Mouse (Mus musculus): ENCODE data around the gene Olfr857. TPM values are rescaled to one million over a fixed set of nuclear protein-coding genes. Genes with fewer than 3 reads are reported as not detected.
"Not testable (repeated sequence)": the region's sequence is repeated elsewhere in the genome, so short reads cannot be mapped to it uniquely, and the experiment has no call there.

Gene Olfr857
- total RNA-seq (2021), result not detected
- long read RNA-seq, experiment 1, result 0 reads
- long read RNA-seq, experiment 2, result 0 reads

DNA sequence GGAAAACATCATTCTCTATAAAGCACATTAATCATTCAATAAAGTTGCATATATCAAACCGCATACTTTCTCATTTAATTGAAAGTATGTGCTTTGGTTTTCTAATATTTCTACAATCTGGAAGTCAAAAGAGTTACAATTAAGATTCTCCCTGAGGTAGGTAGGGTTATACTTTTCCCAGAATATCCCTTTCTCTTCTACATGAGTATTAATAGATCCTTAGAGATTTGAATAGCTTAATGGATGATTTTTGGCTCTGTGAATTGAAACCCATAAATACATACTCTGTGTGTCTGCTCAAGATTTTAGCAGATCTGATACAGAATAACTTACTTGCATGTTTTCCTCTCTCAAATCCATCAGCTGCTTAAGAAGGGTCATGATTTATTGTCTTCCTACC is at the start of gene Olfr857:
Olfr857 (plus strand) TSS at position 301 of the 400 bp plus-strand sequence.
- no peak for DNase-seq

- no peak for DNase-seq
These were observed 19.0 kb upstream of the Olfr857 start for GRCm38 (mm10) chr9:19690281-19690680.

DNA sequence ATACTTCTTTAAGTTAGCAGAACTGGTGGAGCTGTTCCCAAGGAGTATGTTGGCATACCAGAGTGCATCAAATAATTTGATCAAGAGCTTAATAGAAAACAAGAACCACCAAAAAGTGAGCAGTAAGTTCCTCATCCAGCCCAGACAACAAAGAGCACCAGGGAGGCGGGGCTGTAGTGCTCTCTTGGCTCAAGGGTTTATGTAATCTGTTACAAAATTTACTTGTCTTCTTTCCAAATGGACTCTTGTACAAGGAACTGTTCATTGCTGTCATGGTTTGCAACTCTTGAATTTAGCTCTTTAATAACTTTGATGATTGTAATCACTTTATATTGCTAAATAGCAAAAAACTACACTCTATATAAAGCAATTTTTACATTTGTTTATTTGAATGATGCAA is 17.8 kb upstream of the Olfr857 start:
- no peak for DNase-seq

DNA sequence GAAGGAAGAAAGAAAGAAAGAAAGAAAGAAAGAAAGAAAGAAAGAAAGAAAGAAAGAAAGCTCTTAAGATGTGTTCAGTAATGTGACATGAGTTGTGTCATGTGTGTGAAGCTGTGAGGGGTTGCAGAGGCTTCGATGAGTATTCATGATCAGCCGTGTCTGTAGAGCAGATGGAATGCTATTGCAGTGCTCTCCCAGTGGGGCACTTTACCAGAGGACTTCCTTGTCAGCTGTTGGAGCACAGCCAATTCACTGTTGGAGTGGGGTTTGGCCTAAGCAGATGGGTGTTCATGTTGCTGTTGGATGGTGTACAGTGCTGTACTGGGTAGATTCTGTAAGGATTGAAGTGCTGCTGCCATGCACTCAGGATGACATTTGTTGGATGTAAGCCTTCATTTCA is 16.8 kb upstream of the Olfr857 start:
- no peak for DNase-seq

GRCm38 (mm10) chr9:19694285-19694684 is 14.9 kb upstream of the Olfr857 start:
- not testable (repeated sequence) for DNase-seq

DNA sequence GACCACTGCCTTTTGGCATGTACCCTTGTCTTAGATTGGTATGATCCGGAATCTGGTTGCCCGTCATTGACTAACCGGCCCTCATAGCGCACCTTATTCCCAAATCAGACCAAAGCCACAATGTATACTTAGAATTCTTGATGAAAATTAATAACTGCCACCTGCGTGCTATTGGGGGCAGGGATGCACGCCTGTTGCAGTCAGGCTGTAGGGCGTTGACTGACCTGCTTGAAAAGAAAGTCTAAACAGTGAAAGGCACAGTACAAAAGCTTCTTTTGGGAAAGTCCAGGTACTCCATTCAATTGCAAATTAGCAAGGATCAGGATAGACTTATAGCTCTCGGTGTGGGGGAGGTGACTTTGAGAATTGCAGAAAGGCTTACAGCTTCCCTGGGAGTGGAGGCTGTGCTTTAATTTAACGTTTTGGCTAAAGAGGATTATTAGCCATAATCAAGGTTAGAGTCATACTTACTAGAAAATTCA is 14.3 kb upstream of the Olfr857 start:
- not testable (repeated sequence) for DNase-seq

DNA sequence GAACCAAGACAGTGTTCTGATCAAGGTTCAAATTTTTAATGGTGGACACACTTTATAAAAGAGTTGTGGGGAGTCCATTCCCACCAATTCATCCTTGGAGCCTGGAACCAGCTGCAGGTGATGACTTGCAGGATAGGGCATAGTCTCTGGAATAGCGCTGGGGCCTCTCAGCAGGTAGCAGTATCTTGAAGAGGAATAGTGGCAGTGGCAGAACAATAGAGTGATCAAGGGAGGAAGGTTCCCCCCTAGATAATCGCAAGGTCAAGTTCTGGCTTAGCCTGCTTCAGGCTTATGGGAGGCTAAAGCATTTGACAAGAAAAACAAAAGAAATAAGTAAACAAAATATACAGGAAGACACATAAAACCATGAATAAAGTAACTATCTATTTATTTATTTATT is 4.7 kb upstream of the Olfr857 start:
- not testable (repeated sequence) for DNase-seq

Other genes with a start within 250 kb of the Olfr857 start
- gene Olfr850, start 231.2 kb upstream of the Olfr857 start, total RNA-seq (2021), result not detected
- gene Olfr851, start 216.1 kb upstream of the Olfr857 start, total RNA-seq (2021), result not detected
- gene Olfr853, start 168.4 kb upstream of the Olfr857 start, total RNA-seq (2021), result not detected
- gene Olfr854, start 142.1 kb upstream of the Olfr857 start, total RNA-seq (2021), result not detected
- not detected for gene Olfr855, start 126.8 kb upstream of the Olfr857 start, total RNA-seq (2021)
- 10 to 100 TPM in 1 of 2 experiments, 1 to 10 TPM in 1; 9.9 to 11.1 TPM for gene Zfp317, start 87.3 kb upstream of the Olfr857 start, total RNA-seq (2021)
- gene Olfr58, start 70.8 kb downstream of the Olfr857 start, total RNA-seq (2021), result not detected
- gene Olfr859, start 95.5 kb downstream of the Olfr857 start, total RNA-seq (2021), result not detected
- not detected for gene Olfr860, start 140.3 kb downstream of the Olfr857 start, total RNA-seq (2021)
- gene Olfr862, start 178.6 kb downstream of the Olfr857 start, total RNA-seq (2021), result not detected
- not detected for gene Olfr77, start 207.4 kb downstream of the Olfr857 start, total RNA-seq (2021)

Data from gastrocnemius, postnatal 25 days (tissue).